Mouse (Mus musculus) bone marrow, adult 2 months (tissue): Measurements from ENCODE around the gene Spryd4.

ENCODE experiments used
- CTCF ChIP-seq: fragments of 200-500 bp; IDR thresholded peaks from 2 replicates; pipeline ENCODE4 v1.5.1; 2011; ENCODE audit warnings: low read length, control low read depth; ENCODE audit not compliant: control insufficient read depth, insufficient read depth
- POLR2A ChIP-seq: fragments of 200-500 bp; IDR thresholded peaks from 2 replicates; pipeline ENCODE4 v1.6.1; 2011; ENCODE audit warnings: low read depth, mild to moderate bottlenecking, control low read depth, low read length, borderline replicate concordance; ENCODE audit not compliant: control insufficient read depth

DNA sequence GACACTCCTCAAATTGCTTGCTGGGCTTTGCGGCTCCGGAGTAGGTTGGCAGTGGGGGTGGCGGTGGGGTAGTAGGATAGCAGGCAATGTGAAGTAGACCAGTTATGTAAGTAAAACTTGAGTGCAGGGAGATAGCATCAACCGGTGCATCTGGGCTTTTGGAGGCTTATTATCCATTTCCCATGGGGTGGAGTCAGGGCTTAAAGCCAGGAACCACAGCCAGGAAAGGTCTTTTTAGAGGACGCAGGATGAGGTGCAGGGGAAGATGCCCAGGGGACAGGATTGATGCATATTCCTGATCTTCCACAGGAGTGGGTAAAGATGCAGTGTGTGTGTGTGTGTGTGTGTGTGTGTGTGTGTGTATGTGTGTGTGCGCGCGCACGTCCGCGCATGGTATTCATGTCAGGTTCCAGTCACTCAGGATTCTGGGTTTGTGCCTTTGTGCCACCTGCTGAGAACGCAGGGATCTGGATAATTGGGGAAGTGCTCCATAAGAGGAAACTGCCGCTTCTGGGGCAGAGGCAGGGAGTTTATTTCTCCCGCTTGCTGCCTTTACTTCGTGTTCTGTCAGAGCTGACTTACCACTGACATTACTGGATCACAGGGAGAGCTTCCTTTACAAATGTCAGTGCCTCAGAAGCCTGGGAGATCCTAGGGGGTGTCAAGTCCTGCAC lies 26.3 kb upstream of the Spryd4 start:
- TF ChIP-seq POLR2A, result no peak
- TF ChIP-seq CTCF, result no peak
